Mouse (Mus musculus) olfactory bulb, adult 2 months (tissue): Measurements from ENCODE around the gene Paf1. TPM values are rescaled to one million over a fixed set of nuclear protein-coding genes. Genes with fewer than 3 reads are reported as not detected.

Experiments
- H3K27ac ChIP-seq: fragments of 200-500 bp; 2 replicates; pipeline ENCODE4 v1.5.1; 2012; ENCODE audit warnings: low read depth, low read length; ENCODE audit not compliant: insufficient read depth
- H3K4me1 ChIP-seq: fragments of 200-500 bp; 2 replicates; pipeline ENCODE4 v1.6.1; 2012; ENCODE audit warnings: low read length; ENCODE audit not compliant: control insufficient read depth, insufficient read depth
- H3K4me3 ChIP-seq: fragments of 200-500 bp; 2 replicates; pipeline ENCODE4 v1.5.1; 2012; ENCODE audit warnings: mild to moderate bottlenecking, low read depth, low read length, moderate library complexity; ENCODE audit not compliant: insufficient read depth
- CTCF ChIP-seq: fragments of 200-500 bp; IDR thresholded peaks from 2 replicates; pipeline ENCODE4 v1.5.1; 2012; ENCODE audit warnings: low read depth, mild to moderate bottlenecking, low read length, moderate library complexity; ENCODE audit not compliant: insufficient read depth
- POLR2A ChIP-seq: fragments of 200-500 bp; IDR thresholded peaks from 2 replicates; pipeline ENCODE4 v1.6.1; 2012; ENCODE audit warnings: mild to moderate bottlenecking, low read depth, low read length, moderate library complexity; ENCODE audit not compliant: insufficient read depth
- WGBS: fragments of 180-500 bp; shearing (Covaris S2); methylation state at CpG from one replicate; pipeline ENCODE4 v1.1.7; 2018; 5-methylcytosine and 5-hydroxymethylcytosine counted together
- polyA plus RNA-seq: library from polyadenylated mRNA; stranded (reverse); fragments of >200 nt; gene quantifications from 2 replicates; pipeline ENCODE4 v1.2.4, GENCODE M21; 2012; ENCODE audit warnings: low replicate concordance; ENCODE audit not compliant: missing spikeins, insufficient read depth, insufficient read length

Paf1 gene
- polyA plus RNA-seq, 1 experiment: 1,326 TPM

DNA sequence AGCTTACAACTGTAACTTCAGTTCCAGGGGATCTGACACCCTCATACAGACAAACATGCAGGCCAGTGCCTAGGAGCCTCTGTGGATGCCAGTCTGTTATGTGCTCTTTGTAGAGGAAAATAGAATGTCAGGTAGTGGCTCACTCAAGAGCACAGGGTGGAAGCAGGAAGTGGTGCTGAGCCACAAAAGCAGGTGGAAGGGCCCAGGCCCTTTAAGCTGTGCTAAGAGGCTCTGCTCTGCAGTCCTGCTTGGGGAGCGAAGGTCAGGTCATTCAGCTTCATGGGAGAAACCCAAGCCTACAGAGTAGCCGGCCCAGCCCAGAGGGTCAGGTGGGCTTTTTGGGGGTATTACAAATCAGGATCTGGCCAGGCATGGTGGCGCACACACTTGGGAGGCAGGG lies 37.5 kb upstream of the Paf1 start:
- TF ChIP-seq CTCF (no peak), POLR2A (no peak)
- H3K4me1 ChIP-seq: peaks cover 3% of the 10 kb centered on the region; the same call in 1 of the 2 replicates
- no peak overlapping the region for H3K27ac ChIP-seq
- 93% methylated on average over 3 of the region's 3 CpGs for WGBS
- no peak overlapping the region for H3K4me3 ChIP-seq

DNA sequence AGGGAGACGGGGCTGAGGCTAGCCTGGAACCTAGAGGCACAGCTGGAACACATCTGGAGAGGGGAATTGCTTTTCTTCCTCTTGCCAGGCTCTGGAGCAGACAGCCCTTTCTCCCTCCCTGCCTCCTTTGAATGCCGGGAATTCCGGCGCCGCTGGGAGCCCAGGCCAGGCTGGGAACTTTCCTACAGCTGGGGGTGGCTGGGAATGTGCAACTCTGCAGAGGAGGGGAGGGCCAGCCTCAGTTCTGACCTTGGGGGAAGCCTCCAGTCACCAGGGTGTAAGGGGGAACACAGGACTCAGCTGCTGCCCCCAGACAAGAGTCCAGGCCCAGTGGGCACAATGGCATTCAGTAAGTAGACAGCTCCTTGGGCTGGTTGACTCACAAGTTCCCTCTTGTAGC lies 35.8 kb upstream of the Paf1 start:
- TF ChIP-seq CTCF (no peak), POLR2A (no peak)
- Histone ChIP-seq H3K4me1 (no peaks in the 10 kb centered on the region; the same call in 1 of the 2 replicates), H3K4me3 (no peak overlapping the region), H3K27ac (no peak overlapping the region)
- 5% methylated on average over 5 of the region's 5 CpGs for WGBS

DNA sequence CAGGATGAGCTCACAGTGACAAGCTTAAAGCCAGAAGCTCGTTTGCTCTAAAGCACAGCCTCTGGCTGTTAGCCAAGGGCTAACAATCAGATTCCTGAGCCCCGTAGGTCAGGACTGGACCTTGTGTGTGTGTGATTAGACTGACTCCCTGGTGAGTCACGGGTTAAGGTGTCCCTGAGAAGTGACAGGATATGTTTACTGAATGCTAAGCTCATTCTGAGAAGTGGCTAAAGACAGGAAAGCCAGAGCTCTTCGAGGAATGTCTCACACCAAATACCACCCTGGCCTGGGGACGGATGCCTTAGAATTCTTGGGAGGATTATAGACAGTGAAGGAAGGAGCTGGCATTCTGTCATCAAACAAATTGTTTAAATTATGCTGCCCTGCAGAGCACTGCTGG lies 34.8 kb upstream of the Paf1 start:
- WGBS: 10% methylated on average over 5 of the region's 5 CpGs
- Histone ChIP-seq H3K4me3 (no peak overlapping the region), H3K4me1 (no peaks in the 10 kb centered on the region; the same call in 1 of the 2 replicates), H3K27ac (no peak overlapping the region)
- TF ChIP-seq POLR2A (no peak), CTCF (no peak)

DNA sequence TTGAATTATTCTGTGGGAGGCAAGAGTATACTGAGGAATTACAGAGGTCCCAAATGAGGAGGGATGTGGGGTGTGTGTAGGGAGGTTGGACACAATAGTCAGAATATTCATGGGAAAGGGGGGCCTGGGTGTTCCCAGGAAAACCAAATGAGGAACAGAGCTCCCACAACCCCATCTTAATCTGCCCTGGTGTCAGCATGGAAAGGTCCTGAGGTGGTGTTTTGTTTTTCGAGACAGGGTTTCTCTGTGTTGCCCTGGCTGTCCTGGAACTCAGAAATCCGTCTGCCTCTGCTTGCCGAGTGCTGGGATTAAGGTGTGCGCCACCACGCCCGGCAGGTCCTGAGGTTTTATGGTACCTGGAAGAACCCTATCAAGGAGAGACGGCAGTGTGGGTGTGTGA lies 34.3 kb upstream of the Paf1 start:
- no peak overlapping the region for H3K27ac ChIP-seq
- H3K4me1 ChIP-seq: no peaks in the 10 kb centered on the region; the same call in 1 of the 2 replicates
- no peak for TF ChIP-seq POLR2A
- no peak for TF ChIP-seq CTCF
- H3K4me3 ChIP-seq: no peak overlapping the region
- WGBS: 47% methylated on average over 7 of the region's 7 CpGs

DNA sequence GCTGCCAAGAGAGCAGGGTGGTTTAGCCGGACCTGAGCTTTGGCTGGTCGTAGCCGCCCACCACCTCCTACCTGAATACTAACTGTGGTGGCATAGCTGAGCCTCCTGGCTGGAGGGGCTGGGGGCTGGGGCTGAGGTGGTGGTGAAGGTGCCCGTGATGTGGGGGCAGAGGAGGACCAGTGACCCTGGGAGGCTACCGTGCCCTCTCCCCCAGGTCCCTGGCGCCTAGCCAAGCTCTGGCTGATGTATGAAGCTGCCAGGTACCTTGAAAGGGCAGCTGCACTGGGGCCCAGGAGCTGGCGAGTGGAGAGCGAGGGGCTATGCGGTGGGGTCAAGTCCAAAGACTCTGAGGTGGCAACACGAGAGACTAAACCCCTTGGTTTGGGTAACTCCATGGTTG lies 32.9 kb upstream of the Paf1 start:
- Histone ChIP-seq H3K4me3 (no peak overlapping the region), H3K4me1 (no peaks in the 10 kb centered on the region; the same call in 1 of the 2 replicates), H3K27ac (no peak overlapping the region)
- 86% methylated on average over 10 of the region's 10 CpGs for WGBS
- TF ChIP-seq POLR2A (no peak), CTCF (no peak)

DNA sequence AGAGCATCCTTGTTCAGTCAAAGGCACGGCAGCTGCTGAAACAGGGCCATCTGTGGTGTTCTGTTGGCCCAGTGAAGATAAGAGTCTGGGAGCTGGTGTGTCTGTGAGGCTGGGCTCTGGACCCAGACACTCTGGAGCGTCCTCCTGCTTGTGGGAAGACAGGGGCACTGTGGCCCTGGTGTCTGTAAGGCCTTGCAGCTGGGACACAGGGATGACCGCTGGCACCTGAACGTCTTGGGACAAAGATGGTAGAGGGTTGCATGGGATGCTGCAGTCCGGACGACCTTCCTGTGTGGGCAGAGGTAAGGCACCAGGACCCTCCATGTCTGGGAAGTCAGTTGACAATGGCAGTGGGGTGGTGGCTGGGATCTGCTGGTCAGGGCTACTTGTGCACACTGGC lies 32.5 kb upstream of the Paf1 start:
- no peak overlapping the region for H3K4me3 ChIP-seq
- WGBS: 93% methylated on average over 6 of the region's 6 CpGs
- H3K27ac ChIP-seq: no peak overlapping the region
- H3K4me1 ChIP-seq: no peaks in the 10 kb centered on the region; the same call in 1 of the 2 replicates
- TF ChIP-seq POLR2A (no peak), CTCF (no peak)

DNA sequence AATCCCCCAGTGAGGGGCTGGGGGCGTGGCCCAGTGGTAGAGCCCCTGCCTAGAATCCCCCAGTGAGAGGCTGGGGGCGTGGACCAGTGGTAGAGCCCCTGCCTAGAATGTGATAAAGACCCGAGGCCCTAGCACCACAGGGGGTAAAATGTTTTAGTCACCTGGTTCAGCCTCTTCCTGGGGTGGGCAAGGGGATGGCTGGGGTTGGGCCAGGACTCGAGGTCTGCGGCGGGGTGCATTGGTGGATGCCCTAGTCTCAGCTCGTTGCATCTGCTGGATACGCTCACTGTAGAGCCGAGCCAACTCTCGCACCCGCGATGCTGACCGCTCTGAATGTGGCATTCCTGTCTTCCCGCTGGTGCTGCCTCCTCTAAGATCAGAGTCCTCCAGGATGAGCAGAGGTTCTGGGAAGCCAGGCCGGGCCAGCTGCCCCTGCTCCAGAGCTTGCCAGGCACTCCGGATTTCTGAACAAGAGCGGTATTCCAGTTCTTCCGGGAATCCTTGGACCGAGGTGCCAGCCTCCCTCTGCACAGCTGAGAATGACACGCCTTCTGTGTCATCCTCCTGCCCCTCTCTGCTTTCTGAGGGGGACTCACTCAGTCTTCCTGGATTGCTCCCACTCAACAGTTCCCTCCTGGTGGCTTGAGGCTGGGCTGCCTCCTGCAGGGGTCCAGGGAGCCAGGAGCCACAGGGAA lies 31.0 kb upstream of the Paf1 start:
- no peak for TF ChIP-seq POLR2A
- no peak for TF ChIP-seq CTCF
- Histone ChIP-seq H3K27ac (no peak overlapping the region), H3K4me1 (no peaks in the 10 kb centered on the region; the same call in 1 of the 2 replicates), H3K4me3 (no peak overlapping the region)
- 94% methylated on average over 20 of the region's 20 CpGs for WGBS

DNA sequence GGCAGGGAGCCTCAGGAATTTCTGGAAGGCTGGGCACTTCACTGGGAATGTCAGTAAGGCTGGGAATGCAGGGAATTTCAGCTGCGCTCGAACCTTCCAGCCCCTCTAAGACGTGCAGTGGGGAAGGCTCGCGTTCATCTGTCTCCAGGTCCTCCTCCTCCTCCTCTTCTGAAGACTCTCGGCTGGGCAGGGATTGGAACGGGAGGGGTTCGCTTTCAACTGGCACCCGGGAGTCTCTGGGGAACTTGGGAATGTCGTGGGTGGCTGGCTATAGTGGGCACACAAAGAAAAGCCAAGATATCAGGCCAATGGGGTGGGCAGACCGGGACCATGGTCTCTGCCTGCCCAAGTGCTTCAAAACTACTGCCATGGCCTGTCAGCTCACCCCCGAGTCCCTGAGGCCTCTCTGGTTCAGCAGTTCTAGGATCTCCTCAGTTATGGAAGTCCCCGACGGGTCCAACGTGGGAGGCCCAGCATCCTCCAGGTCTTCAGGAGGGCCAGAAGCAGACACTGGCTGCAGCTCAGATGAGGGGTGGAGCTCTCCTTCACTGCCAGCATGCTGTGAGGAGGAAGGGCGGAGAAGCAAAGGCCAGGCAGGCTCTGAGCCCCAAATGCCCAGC lies 30.2 kb upstream of the Paf1 start:
- 86% methylated on average over 16 of the region's 16 CpGs for whole genome bisulfite sequencing
- no peak overlapping the region for H3K27ac ChIP-seq
- TF ChIP-seq CTCF (no peak), POLR2A (no peak)
- H3K4me3 ChIP-seq: no peak overlapping the region
- H3K4me1 ChIP-seq: no peaks in the 10 kb centered on the region

DNA sequence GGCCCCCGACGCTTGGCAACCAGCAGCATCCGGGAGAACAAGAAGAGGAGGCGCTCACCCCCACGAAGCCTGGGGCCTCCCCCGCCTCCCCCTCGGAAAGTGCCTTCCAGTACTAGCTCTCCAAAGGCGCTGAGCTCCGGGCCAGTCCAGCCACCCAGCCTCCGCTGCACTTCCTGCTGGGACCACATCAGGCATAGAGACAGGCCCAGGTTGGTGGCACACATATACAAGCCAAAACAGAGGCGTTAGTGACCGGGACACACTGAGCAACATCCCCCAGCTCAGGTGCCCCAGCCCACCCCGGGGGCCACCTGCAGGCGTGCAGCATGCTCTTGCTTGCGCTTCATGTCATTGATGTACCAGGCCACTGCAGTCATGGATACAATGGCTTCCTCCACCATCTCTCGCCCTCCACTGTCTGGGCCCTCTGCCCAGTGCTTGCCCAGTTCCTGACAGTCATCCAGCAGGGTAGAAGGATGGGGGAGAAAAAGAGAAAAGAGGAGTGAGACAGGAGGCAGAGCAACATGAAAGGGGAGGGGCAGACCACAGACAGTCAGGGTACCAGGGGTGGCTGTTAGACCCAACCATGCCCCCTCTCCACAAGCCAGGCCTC lies 25.0 kb upstream of the Paf1 start:
- WGBS: 85% methylated on average over 16 of the region's 16 CpGs
- H3K4me1 ChIP-seq: peaks cover 10% of the 10 kb centered on the region
- TF ChIP-seq CTCF: no peak
- no peak for TF ChIP-seq POLR2A
- no peak overlapping the region for H3K27ac ChIP-seq
- H3K4me3 ChIP-seq: no peak overlapping the region
